Mouse (Mus musculus): ENCODE measurements at regions not wholly inside any gene's neighbourhood (a gene's known extent, or its start where the extent isn't known, plus 50 kb on each side); places are given as distances from the start of the nearest gene placed in this dataset.

- DNase-seq: no peak
These were observed 375.5 kb downstream of the Nuf2 start for GRCm38 (mm10) chr1:169155484-169156459.

GRCm38 (mm10) chr1:169142216-169142615 lies 389.0 kb downstream of the Nuf2 start:
- DNase-seq: no peak

- peak; percentile 22 for DNase-seq
These were observed 391.2 kb downstream of the Nuf2 start for GRCm38 (mm10) chr1:169140056-169140455.

- no peak for DNase-seq
These were observed 391.8 kb downstream of the Nuf2 start for GRCm38 (mm10) chr1:169139507-169139906.

GRCm38 (mm10) chr1:169139184-169139486 lies 392.1 kb downstream of the Nuf2 start:
- no peak for DNase-seq

- no peak for DNase-seq
These were observed 392.7 kb downstream of the Nuf2 start for GRCm38 (mm10) chr1:169138404-169139183.

GRCm38 (mm10) chr1:169135542-169135941 lies 395.7 kb downstream of the Nuf2 start:
- DNase-seq: no peak

- DNase-seq: no peak
These were observed 427.6 kb downstream of the Nuf2 start for GRCm38 (mm10) chr1:169103669-169104068.

- DNase-seq: no peak
These were observed 428.2 kb downstream of the Nuf2 start for GRCm38 (mm10) chr1:169103113-169103512.

GRCm38 (mm10) chr1:169099221-169099620 lies 432.0 kb downstream of the Nuf2 start:
- DNase-seq: no peak

- no peak for DNase-seq
These were observed 434.5 kb downstream of the Nuf2 start for GRCm38 (mm10) chr1:169096737-169097136.

- no peak for DNase-seq
These were observed 437.5 kb downstream of the Nuf2 start for GRCm38 (mm10) chr1:169093602-169094354.

GRCm38 (mm10) chr1:169086032-169086431 lies 445.2 kb downstream of the Nuf2 start:
- no peak for DNase-seq

GRCm38 (mm10) chr1:169080686-169081085 lies 450.6 kb downstream of the Nuf2 start:
- no peak for DNase-seq

- DNase-seq: no peak
These were observed 454.0 kb downstream of the Nuf2 start for GRCm38 (mm10) chr1:169077228-169077627.

- no peak for DNase-seq
These were observed 455.3 kb downstream of the Nuf2 start for GRCm38 (mm10) chr1:169076006-169076405.

- no peak for DNase-seq
These were observed 459.9 kb downstream of the Nuf2 start for GRCm38 (mm10) chr1:169071366-169071765.

GRCm38 (mm10) chr1:169069647-169070046 lies 461.6 kb downstream of the Nuf2 start:
- no peak for DNase-seq

- DNase-seq: no peak
These were observed 464.5 kb downstream of the Nuf2 start for GRCm38 (mm10) chr1:169066795-169067194.

GRCm38 (mm10) chr1:169060627-169061026 lies 470.6 kb downstream of the Nuf2 start:
- no peak for DNase-seq

- no peak for DNase-seq
These were observed 471.1 kb downstream of the Nuf2 start for GRCm38 (mm10) chr1:169060145-169060544.

GRCm38 (mm10) chr1:169051863-169052257 lies 479.4 kb downstream of the Nuf2 start:
- DNase-seq: no peak
